Mouse (Mus musculus): ENCODE measurements at regions not wholly inside any gene's neighbourhood (a gene's known extent, or its start where the extent isn't known, plus 50 kb on each side); places are given as distances from the start of the nearest gene placed in this dataset.

GRCm38 (mm10) chr1:164571496-164572078, 113.4 kb upstream of the Atp1b1 start:
- no peaks in the 10 kb centered on the region for H3K36me3 ChIP-seq (ENCODE audit: control insufficient read depth, insufficient read depth, low read length, poor library complexity, severe bottlenecking)
- no peak overlapping the region for H3K4me3 ChIP-seq (ENCODE audit: low read depth, low read length)
- no peak overlapping the region for H3K9ac ChIP-seq (ENCODE audit: low read depth, poor library complexity, severe bottlenecking)
- H3K4me1 ChIP-seq (ENCODE audit: control insufficient read depth, insufficient read depth, low read length), result no peaks in the 10 kb centered on the region
- TF ChIP-seq EP300 (IDR thresholded peaks at IDR 0.05; ENCODE audit: insufficient read depth, low read depth, low read length), result no peak
- no peak for TF ChIP-seq CTCF (IDR thresholded peaks at IDR 0.05; ENCODE audit: low read depth, low read length)
- TF ChIP-seq POLR2A (IDR thresholded peaks at IDR 0.05; ENCODE audit: insufficient read depth, low read length), result no peak
- H3K9me3 ChIP-seq (replicated peaks; ENCODE audit: control insufficient read depth, insufficient read depth, low read length, poor library complexity, severe bottlenecking), result no peaks in the 10 kb centered on the region
- no peak overlapping the region for H3K27ac ChIP-seq (ENCODE audit: insufficient read depth, low read length)
- H3K27me3 ChIP-seq (ENCODE audit: control insufficient read depth, insufficient read depth, low read length, poor library complexity, severe bottlenecking), result no peaks in the 10 kb centered on the region

DNA sequence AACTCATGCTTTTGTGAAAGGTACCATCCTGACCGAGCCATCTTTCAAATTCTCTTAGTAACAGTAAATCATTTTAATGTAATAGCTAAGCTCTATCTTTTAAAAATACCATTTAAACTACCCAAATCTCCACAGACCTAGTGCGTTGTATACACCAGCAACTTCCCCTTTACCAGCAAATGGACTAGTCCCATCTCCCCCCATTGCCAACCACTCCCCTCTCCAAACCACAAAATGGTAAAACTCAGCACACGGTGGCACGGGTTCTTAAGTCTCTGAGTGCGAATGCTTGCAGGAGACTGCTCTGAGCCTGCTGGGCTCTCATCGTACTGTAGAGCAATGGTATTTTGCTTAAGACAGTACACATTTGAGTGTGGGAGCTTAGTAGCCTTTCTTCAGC, 106.7 kb upstream of the Atp1b1 start:
- no peaks in the 10 kb centered on the region for H3K27me3 ChIP-seq (ENCODE audit: control insufficient read depth, insufficient read depth, low read length, poor library complexity, severe bottlenecking)
- TF ChIP-seq POLR2A (IDR thresholded peaks at IDR 0.05; ENCODE audit: insufficient read depth, low read length) (no peak), EP300 (IDR thresholded peaks at IDR 0.05; ENCODE audit: insufficient read depth, low read depth, low read length) (no peak), CTCF (IDR thresholded peaks at IDR 0.05; ENCODE audit: low read depth, low read length) (no peak)

DNA sequence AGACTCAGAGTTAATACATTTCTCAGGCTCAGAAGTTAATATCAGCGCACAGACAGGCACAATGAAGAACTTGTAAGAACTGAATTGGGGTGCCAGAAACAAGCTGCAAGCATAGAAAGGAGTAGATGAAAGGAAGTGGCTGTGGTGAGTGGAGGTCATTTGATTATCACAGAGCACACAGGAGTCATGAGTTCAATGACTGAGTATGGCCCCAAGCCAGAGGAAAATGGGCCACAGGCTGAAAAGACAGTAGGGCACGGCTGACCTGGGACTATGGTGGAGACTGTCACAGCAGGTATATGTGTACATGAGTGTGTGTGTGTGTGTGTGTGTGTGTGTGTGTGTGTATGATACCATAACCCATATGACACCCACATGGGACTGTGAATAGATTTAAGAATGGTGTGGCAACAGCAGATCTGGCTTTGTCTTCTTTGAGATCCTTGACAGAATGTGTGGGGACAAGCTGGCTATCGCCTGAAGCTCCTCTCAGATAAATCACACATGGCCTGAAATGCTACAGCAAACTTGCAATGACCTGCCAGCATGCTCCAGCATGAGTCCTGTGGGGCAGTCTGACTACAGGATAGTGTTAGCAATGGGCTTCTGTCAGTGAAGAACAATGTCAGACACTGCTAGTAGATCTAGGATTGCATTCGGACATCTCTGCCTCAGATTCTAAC, 101.5 kb upstream of the Atp1b1 start:
- no peaks in the 10 kb centered on the region for H3K9me3 ChIP-seq (replicated peaks; ENCODE audit: control insufficient read depth, insufficient read depth, low read length, poor library complexity, severe bottlenecking)
- H3K27me3 ChIP-seq (ENCODE audit: control insufficient read depth, insufficient read depth, low read length, poor library complexity, severe bottlenecking), result no peaks in the 10 kb centered on the region
- TF ChIP-seq EP300 (IDR thresholded peaks at IDR 0.05; ENCODE audit: insufficient read depth, low read depth, low read length) (no peak), POLR2A (IDR thresholded peaks at IDR 0.05; ENCODE audit: insufficient read depth, low read length) (no peak), CTCF (IDR thresholded peaks at IDR 0.05; ENCODE audit: low read depth, low read length) (no peak)
- no peaks in the 10 kb centered on the region for H3K4me1 ChIP-seq (ENCODE audit: control insufficient read depth, insufficient read depth, low read length)
- no peak overlapping the region for H3K9ac ChIP-seq (ENCODE audit: low read depth, poor library complexity, severe bottlenecking)
- no peaks in the 10 kb centered on the region for H3K36me3 ChIP-seq (ENCODE audit: control insufficient read depth, insufficient read depth, low read length, poor library complexity, severe bottlenecking)
- H3K4me3 ChIP-seq (ENCODE audit: low read depth, low read length), result no peak overlapping the region
- no peak overlapping the region for H3K27ac ChIP-seq (ENCODE audit: insufficient read depth, low read length)

More for the DNA sequence above, 106.7 kb upstream of the Atp1b1 start:
- Histone ChIP-seq H3K27ac (ENCODE audit: insufficient read depth, low read length) (no peak overlapping the region), H3K9me3 (replicated peaks; ENCODE audit: control insufficient read depth, insufficient read depth, low read length, poor library complexity, severe bottlenecking) (no peaks in the 10 kb centered on the region), H3K4me1 (ENCODE audit: control insufficient read depth, insufficient read depth, low read length) (no peaks in the 10 kb centered on the region), H3K9ac (ENCODE audit: low read depth, poor library complexity, severe bottlenecking) (no peak overlapping the region), H3K36me3 (ENCODE audit: control insufficient read depth, insufficient read depth, low read length, poor library complexity, severe bottlenecking) (no peaks in the 10 kb centered on the region), H3K4me3 (ENCODE audit: low read depth, low read length) (no peak overlapping the region)

DNA sequence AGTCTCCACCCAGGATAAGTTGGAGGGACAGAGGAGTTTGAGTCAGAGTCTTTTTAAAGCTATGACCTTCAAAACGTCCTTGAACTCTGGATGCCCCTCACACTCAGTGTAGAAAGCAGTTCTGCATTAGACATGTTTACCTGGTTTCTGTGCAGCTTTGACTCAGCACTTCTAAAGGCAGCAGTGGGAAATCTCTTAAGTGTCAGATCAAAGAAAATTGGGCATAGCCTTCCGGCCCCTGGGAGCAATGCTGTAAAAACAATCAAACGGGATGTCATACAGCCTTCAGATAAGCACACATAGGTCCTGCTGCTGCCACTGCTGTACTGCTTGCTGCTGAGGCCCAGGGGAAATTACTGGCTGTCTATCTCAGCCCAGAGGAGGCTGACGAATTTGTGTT, 94.5 kb upstream of the Atp1b1 start:
- H3K9me3 ChIP-seq (replicated peaks; ENCODE audit: control insufficient read depth, insufficient read depth, low read length, poor library complexity, severe bottlenecking), result no peaks in the 10 kb centered on the region
- no peaks in the 10 kb centered on the region for H3K36me3 ChIP-seq (ENCODE audit: control insufficient read depth, insufficient read depth, low read length, poor library complexity, severe bottlenecking)
- no peak overlapping the region for H3K4me3 ChIP-seq (ENCODE audit: low read depth, low read length)
- peak overlapping the region; percentile 80 for H3K27ac ChIP-seq (ENCODE audit: insufficient read depth, low read length)
- H3K4me1 ChIP-seq (ENCODE audit: control insufficient read depth, insufficient read depth, low read length), result peaks cover 5% of the 10 kb centered on the region
- H3K27me3 ChIP-seq (ENCODE audit: control insufficient read depth, insufficient read depth, low read length, poor library complexity, severe bottlenecking), result no peaks in the 10 kb centered on the region
- H3K9ac ChIP-seq (ENCODE audit: low read depth, poor library complexity, severe bottlenecking), result no peak overlapping the region
- TF ChIP-seq CTCF (IDR thresholded peaks at IDR 0.05; ENCODE audit: low read depth, low read length) (no peak), POLR2A (IDR thresholded peaks at IDR 0.05; ENCODE audit: insufficient read depth, low read length) (no peak), EP300 (IDR thresholded peaks at IDR 0.05; ENCODE audit: insufficient read depth, low read depth, low read length) (0 out of 2 replicates have a peak, but pooled peaks have one; percentile 9)

GRCm38 (mm10) chr1:164551019-164551418, 92.9 kb upstream of the Atp1b1 start:
- Histone ChIP-seq H3K4me1 (ENCODE audit: control insufficient read depth, insufficient read depth, low read length) (peaks cover 5% of the 10 kb centered on the region), H3K27ac (ENCODE audit: insufficient read depth, low read length) (peak overlapping the region; percentile 61; the same call in 1 of the 2 replicates), H3K9me3 (replicated peaks; ENCODE audit: control insufficient read depth, insufficient read depth, low read length, poor library complexity, severe bottlenecking) (no peaks in the 10 kb centered on the region), H3K9ac (ENCODE audit: low read depth, poor library complexity, severe bottlenecking) (no peak overlapping the region), H3K36me3 (ENCODE audit: control insufficient read depth, insufficient read depth, low read length, poor library complexity, severe bottlenecking) (no peaks in the 10 kb centered on the region), H3K27me3 (ENCODE audit: control insufficient read depth, insufficient read depth, low read length, poor library complexity, severe bottlenecking) (no peaks in the 10 kb centered on the region), H3K4me3 (ENCODE audit: low read depth, low read length) (no peak overlapping the region)
- TF ChIP-seq POLR2A (IDR thresholded peaks at IDR 0.05; ENCODE audit: insufficient read depth, low read length) (no peak), CTCF (IDR thresholded peaks at IDR 0.05; ENCODE audit: low read depth, low read length) (no peak), EP300 (IDR thresholded peaks at IDR 0.05; ENCODE audit: insufficient read depth, low read depth, low read length) (no peak)

- Histone ChIP-seq H3K36me3 (ENCODE audit: control insufficient read depth, insufficient read depth, low read length, poor library complexity, severe bottlenecking) (no peaks in the 10 kb centered on the region), H3K9ac (ENCODE audit: low read depth, poor library complexity, severe bottlenecking) (no peak overlapping the region), H3K27ac (ENCODE audit: insufficient read depth, low read length) (peak overlapping the region; percentile 61; the same call in 1 of the 2 replicates), H3K4me3 (ENCODE audit: low read depth, low read length) (no peak overlapping the region), H3K9me3 (replicated peaks; ENCODE audit: control insufficient read depth, insufficient read depth, low read length, poor library complexity, severe bottlenecking) (no peaks in the 10 kb centered on the region), H3K4me1 (ENCODE audit: control insufficient read depth, insufficient read depth, low read length) (peaks cover 5% of the 10 kb centered on the region), H3K27me3 (ENCODE audit: control insufficient read depth, insufficient read depth, low read length, poor library complexity, severe bottlenecking) (no peaks in the 10 kb centered on the region)
- TF ChIP-seq EP300 (IDR thresholded peaks at IDR 0.05; ENCODE audit: insufficient read depth, low read depth, low read length) (no peak), POLR2A (IDR thresholded peaks at IDR 0.05; ENCODE audit: insufficient read depth, low read length) (no peak), CTCF (IDR thresholded peaks at IDR 0.05; ENCODE audit: low read depth, low read length) (no peak)
Measured at GRCm38 (mm10) chr1:164550596-164550995, 92.4 kb upstream of the Atp1b1 start.

Measured in ES-Bruce4 (cell line).